Mouse (Mus musculus) midbrain, embryonic 16.5 days (tissue): ENCODE data around the gene Noxo1. TPM values are rescaled to one million over a fixed set of nuclear protein-coding genes. Genes with fewer than 3 reads are reported as not detected.

Experiments
- ATAC-seq: fragments of 200-750 bp; cut with Nextera tagmentation; 2 replicates; pipeline ENCODE4 v1.8.0; 2017; ENCODE audit warnings: moderate TSS enrichment
- H3K27ac ChIP-seq: fragments of 300-500 bp; sonication (generic); 2 replicates; pipeline ENCODE4 v1.5.1; 2014; ENCODE audit warnings: mild to moderate bottlenecking, low read length, mixed read lengths
- H3K27me3 ChIP-seq: fragments of 300-500 bp; sonication (generic); 2 replicates; pipeline ENCODE4 v1.6.1; 2014; ENCODE audit warnings: low read depth, low read length, mixed read lengths; ENCODE audit not compliant: control insufficient read depth, insufficient read depth
- H3K36me3 ChIP-seq: fragments of 300-500 bp; sonication (generic); 2 replicates; pipeline ENCODE4 v1.6.1; 2014; ENCODE audit warnings: mild to moderate bottlenecking, low read length, moderate library complexity, mixed read lengths; ENCODE audit not compliant: control insufficient read depth, insufficient read depth
- H3K4me1 ChIP-seq: fragments of 300-500 bp; sonication (generic); 2 replicates; pipeline ENCODE4 v1.6.1; 2014; ENCODE audit warnings: mild to moderate bottlenecking, low read length, mixed read lengths; ENCODE audit not compliant: control insufficient read depth, insufficient read depth
- H3K4me2 ChIP-seq: fragments of 300-500 bp; sonication (generic); 2 replicates; pipeline ENCODE4 v1.6.1; 2014; ENCODE audit warnings: mild to moderate bottlenecking, low read length, mixed read lengths
- H3K4me3 ChIP-seq: fragments of 300-500 bp; sonication (generic); 2 replicates; pipeline ENCODE4 v1.5.1; 2014; ENCODE audit warnings: low read depth, mild to moderate bottlenecking, low read length, moderate library complexity, mixed read lengths
- H3K9ac ChIP-seq: fragments of 300-500 bp; sonication (generic); 2 replicates; pipeline ENCODE4 v1.6.1; 2014; ENCODE audit warnings: low read depth, low read length, mixed read lengths
- H3K9me3 ChIP-seq: fragments of 300-500 bp; sonication (generic); replicated peaks from 2 replicates; pipeline ENCODE4 v1.6.1; 2014; ENCODE audit warnings: mild to moderate bottlenecking, low read length, mixed read lengths; ENCODE audit not compliant: control insufficient read depth, poor library complexity, severe bottlenecking
- WGBS: fragments of 180-500 bp; shearing (Covaris S2); extraction: QIAGEN DNeasy Blood & Tissue Kit; methylation state at CpG from one replicate; pipeline ENCODE4 v1.1.7; 2014; 5-methylcytosine and 5-hydroxymethylcytosine counted together
- polyA plus RNA-seq: library from polyadenylated mRNA; unstranded; fragments of >200 nt; fragmentation: Nextera tagmentation; extraction: Ambion mirVana; gene quantifications from 2 replicates; pipeline ENCODE4 v1.2.1, GENCODE M21; 2015

The Noxo1 gene
- polyA plus RNA-seq, 1 experiment from 2014 or later: 2.2 TPM

DNA sequence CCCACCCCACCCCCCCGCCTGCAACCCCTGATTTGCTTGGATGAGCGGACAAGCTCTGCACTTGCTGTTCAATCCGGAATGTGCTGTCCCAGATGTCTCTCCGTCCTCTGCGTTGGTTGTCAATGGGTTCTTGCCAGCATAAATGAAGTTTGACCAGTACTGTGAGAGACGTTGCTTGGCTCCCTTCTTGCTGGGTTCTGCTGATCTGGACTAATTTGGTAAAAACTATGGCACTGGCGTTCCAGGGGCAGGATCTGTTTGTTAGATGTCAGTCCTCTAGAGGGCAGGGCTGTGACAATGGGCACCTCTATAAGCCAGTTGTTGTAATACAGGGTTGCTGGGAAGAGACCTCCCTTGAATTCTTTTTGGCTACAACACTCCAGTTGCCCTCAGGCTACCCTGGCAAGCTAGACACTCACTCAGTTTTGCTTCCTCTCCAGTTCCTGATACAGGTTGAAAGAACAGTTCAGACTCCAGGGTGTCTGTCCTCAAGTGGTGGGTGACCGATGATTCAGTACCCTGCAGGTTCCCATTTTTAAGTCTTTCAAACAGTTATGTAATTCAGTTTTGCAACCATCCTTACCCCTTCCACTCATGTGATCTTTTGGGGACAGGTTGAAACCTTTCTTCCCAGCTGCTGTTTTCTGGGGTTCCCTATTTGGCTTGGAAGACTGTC is 41.2 kb downstream of the Noxo1 start:
- H3K4me1 ChIP-seq: peaks cover 9% of the 10 kb centered on the region; the same call in 1 of the 2 replicates
- H3K27me3 ChIP-seq: no peaks in the 10 kb centered on the region
- H3K36me3 ChIP-seq: no peaks in the 10 kb centered on the region; the same call in none of the 2 replicates
- no peak overlapping the region; the same call in 1 of the 2 replicates for H3K9ac ChIP-seq
- peak overlapping the region; percentile 94 for H3K4me2 ChIP-seq
- 26% methylated on average over 8 of the region's 8 CpGs for WGBS
- ATAC-seq: 0 out of 2 replicates have a peak, but pooled peaks have one; percentile 20
- no peak overlapping the region for H3K27ac ChIP-seq
- H3K4me3 ChIP-seq: peak overlapping the region; percentile 60
- no peaks in the 10 kb centered on the region for H3K9me3 ChIP-seq

DNA sequence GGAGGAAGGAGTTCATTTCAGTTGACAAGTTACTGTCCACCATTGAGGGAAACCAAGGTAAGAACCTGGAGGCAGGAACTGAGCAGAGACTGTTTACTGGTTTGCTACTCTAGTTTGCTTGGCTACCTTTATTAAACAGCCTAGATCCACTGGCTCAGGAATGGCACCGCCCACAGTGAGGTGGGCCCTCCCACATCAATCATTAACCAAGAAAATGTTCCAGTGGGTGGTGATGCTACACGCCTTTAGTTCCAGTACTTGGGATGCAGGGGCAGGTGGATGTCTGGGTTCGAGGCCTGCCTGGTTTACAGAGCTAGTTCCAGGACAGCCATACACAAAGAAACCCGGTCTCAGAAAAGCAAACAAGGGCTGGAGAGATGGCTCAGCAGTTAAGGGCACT is 42.2 kb downstream of the Noxo1 start:
- H3K27me3 ChIP-seq: no peaks in the 10 kb centered on the region
- H3K9ac ChIP-seq: no peak overlapping the region
- H3K9me3 ChIP-seq: no peaks in the 10 kb centered on the region
- H3K4me2 ChIP-seq: no peak overlapping the region
- H3K36me3 ChIP-seq: no peaks in the 10 kb centered on the region; the same call in none of the 2 replicates
- 83% methylated on average over 4 of the region's 4 CpGs for WGBS
- no peak for ATAC-seq
- peaks cover 9% of the 10 kb centered on the region; the same call in 1 of the 2 replicates for H3K4me1 ChIP-seq
- H3K4me3 ChIP-seq: no peak overlapping the region
- no peak overlapping the region for H3K27ac ChIP-seq

DNA sequence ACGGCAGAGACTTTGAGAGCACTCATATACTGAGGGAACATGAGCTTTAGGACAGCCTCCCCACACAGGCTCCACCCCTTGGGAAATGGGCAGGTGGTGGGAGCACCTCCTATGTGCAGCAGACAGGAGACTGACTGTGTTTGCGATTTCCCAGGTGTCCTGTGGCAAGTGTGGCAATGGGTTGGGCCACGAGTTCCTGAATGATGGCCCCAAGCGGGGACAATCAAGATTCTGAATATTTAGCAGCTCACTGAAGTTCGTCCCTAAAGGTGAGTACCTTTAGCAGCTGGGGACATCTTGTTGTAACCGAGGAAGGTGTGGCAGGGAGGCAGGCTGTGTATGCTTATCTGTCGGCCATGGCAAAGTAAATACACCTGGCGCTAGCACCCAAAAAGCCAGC is 43.9 kb downstream of the Noxo1 start:
- no peak for ATAC-seq
- no peaks in the 10 kb centered on the region; the same call in none of the 2 replicates for H3K36me3 ChIP-seq
- H3K27ac ChIP-seq: no peak overlapping the region
- no peaks in the 10 kb centered on the region for H3K27me3 ChIP-seq
- 86% methylated on average over 8 of the region's 8 CpGs for WGBS
- H3K9ac ChIP-seq: no peak overlapping the region
- no peak overlapping the region for H3K4me3 ChIP-seq
- H3K4me1 ChIP-seq: peaks cover 9% of the 10 kb centered on the region; the same call in 1 of the 2 replicates
- H3K9me3 ChIP-seq: no peaks in the 10 kb centered on the region
- no peak overlapping the region for H3K4me2 ChIP-seq

DNA sequence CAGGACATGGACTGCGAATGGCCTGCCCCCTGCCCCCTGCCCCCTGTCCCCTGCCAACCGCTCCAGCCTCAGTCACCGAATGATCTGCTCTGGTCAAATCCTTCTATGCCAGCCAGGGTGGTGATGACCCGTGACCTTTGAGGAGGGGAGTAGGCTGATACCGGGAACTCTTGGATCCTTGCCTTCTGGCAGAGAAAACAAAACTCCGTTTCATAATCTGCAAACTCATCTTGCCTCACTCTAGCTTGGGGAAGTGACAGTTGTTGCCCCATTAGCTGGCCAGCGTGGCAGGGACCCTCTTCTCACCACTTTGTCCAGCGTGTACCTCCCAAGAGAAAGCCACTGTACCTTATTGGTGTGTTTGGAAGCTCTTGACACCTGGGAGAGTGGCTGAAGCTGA is 46.3 kb downstream of the Noxo1 start:
- no peak overlapping the region for H3K4me3 ChIP-seq
- no peak overlapping the region for H3K4me2 ChIP-seq
- no peak overlapping the region for H3K27ac ChIP-seq
- H3K27me3 ChIP-seq: no peaks in the 10 kb centered on the region
- no peaks in the 10 kb centered on the region for H3K9me3 ChIP-seq
- 89% methylated on average over 8 of the region's 8 CpGs for WGBS
- H3K36me3 ChIP-seq: no peaks in the 10 kb centered on the region; the same call in none of the 2 replicates
- ATAC-seq: no peak
- H3K4me1 ChIP-seq: no peaks in the 10 kb centered on the region
- no peak overlapping the region for H3K9ac ChIP-seq

DNA sequence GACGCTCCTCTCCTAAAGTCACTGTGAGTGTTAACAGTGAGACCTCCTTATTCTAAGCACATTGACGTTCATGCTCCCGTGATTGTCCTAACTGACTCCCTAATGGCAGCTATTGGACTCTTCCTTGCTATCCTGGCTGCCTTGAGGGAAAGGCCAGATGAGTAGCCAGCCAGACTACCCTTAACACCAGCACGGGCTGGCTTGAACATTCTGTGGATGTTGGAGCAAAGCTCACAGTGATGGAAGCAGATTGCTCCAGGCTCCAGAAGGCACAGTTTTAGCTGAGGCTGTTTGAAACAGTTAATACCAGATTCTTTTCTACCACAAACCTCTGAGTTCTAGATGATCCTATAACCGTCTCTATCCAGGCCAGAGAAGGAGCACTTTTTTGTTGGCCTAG is 47.9 kb downstream of the Noxo1 start:
- Histone ChIP-seq H3K27me3 (no peaks in the 10 kb centered on the region), H3K4me1 (no peaks in the 10 kb centered on the region), H3K27ac (no peak overlapping the region), H3K36me3 (no peaks in the 10 kb centered on the region; the same call in none of the 2 replicates), H3K4me2 (no peak overlapping the region), H3K9ac (no peak overlapping the region), H3K9me3 (no peaks in the 10 kb centered on the region), H3K4me3 (no peak overlapping the region)
- 73% methylated on average over 5 of the region's 5 CpGs for WGBS
- ATAC-seq: no peak

DNA sequence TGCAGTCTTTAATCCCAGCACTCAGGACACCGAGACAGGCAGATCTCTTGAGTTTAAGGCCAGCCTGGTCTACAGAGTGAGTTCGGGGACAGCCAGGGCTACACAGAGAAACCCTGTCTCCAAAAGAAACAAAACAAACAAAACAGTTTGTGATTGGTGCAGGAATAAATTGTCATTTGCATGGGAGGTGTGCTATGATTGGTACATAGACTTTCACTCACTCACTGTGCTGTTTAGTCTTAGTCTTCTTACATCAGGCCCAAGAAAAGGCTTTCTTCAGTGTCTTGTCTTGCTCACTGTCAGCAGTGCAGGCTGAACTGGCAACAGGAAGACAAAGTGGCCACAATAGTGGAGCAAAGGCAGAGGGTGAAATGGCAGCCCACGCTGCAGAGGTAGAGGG is 48.3 kb downstream of the Noxo1 start:
- ATAC-seq: no peak
- 69% methylated on average over 3 of the region's 3 CpGs for WGBS

DNA sequence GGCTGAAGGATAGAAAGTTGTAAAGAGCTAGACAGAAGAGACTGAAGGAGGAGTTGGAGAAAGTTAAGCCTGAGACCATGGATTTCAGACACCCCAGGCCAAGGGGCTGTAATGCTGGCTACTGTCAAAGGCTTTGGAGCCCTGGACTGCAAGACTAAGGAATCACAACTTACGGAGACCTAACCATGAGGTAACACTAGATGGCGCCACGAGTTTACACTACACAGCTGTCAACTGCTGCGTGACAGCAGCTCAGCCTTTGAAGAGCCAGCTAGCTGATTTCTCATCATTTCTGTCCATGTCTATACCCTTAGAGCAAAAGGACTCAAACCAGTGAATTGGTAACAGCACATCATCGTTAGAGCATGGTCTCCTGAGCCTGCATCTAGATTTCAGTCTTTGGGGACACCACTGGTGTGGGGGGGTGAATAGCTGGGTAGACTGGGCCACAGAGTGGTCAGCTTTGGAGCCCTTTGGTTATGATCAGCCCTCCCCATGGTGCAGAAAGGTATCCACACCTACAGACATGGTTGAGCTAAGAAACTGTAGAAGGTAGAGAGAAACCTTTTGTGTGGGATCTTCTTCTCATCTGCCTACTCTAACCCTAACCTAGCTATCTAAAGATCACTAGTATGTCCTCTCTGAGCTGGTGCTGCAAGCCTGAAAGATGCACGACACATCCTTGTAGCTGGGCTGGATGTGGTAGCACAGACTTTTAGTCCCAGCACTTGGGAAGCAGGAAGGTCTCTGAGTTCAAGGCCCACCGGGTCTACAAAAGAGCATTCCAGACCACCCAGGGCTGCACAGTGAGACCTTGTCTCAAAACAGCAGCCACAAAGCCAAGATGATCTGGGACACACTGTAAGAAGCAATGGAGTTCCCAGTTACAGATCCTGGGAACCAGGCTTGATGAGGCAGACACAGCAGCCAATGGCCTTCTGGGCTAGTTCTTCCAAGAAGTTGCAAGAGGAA is 49.8 kb downstream of the Noxo1 start:
- Histone ChIP-seq H3K4me3 (no peak overlapping the region), H3K27me3 (peaks cover 13% of the 10 kb centered on the region), H3K4me1 (no peaks in the 10 kb centered on the region), H3K4me2 (no peak overlapping the region), H3K9ac (no peak overlapping the region), H3K36me3 (no peaks in the 10 kb centered on the region; the same call in none of the 2 replicates), H3K27ac (no peak overlapping the region), H3K9me3 (no peaks in the 10 kb centered on the region)
- WGBS: 19% methylated on average over 7 of the region's 7 CpGs
- peak; percentile 87 for ATAC-seq

More for the DNA sequence above, 48.3 kb downstream of the Noxo1 start:
- peaks cover 2% of the 10 kb centered on the region; the same call in 1 of the 2 replicates for H3K27me3 ChIP-seq
- no peak overlapping the region for H3K9ac ChIP-seq
- no peak overlapping the region for H3K4me2 ChIP-seq
- H3K9me3 ChIP-seq: no peaks in the 10 kb centered on the region
- H3K36me3 ChIP-seq: no peaks in the 10 kb centered on the region; the same call in none of the 2 replicates
- H3K4me3 ChIP-seq: no peak overlapping the region
- H3K4me1 ChIP-seq: no peaks in the 10 kb centered on the region
- H3K27ac ChIP-seq: no peak overlapping the region

DNA sequence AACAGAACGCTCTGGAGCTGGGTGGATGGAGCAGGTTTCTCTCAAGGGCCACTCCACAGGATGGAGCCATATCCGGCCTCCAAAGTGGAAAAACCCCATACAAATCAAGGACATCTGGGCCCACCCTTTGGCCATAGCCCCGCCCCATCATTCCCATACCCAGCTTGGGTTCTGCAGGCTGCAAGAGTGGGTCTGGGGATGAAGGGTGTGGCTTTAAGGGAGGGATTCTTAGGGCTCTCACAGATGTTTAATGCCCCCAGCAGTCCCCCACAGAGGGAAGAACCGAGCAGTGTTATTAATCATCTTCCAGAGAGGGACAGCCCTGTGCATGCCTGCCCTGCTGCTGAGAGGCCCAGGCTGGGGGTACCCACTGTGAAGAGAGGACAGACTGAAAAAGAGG is 51.0 kb downstream of the Noxo1 start:
- ATAC-seq: no peak
- H3K36me3 ChIP-seq: no peaks in the 10 kb centered on the region; the same call in 1 of the 2 replicates
- no peak overlapping the region for H3K9ac ChIP-seq
- no peak overlapping the region for H3K27ac ChIP-seq
- H3K4me2 ChIP-seq: no peak overlapping the region
- no peak overlapping the region for H3K4me3 ChIP-seq
- no peaks in the 10 kb centered on the region for H3K4me1 ChIP-seq
- 61% methylated on average over 4 of the region's 4 CpGs for WGBS
- peaks cover 24% of the 10 kb centered on the region for H3K27me3 ChIP-seq
- no peaks in the 10 kb centered on the region for H3K9me3 ChIP-seq
